Mouse (Mus musculus): ENCODE measurements around the gene Capn7. TPM values are rescaled to one million over a fixed set of nuclear protein-coding genes. Genes with fewer than 3 reads are reported as not detected.

Capn7 gene
- total and polyA plus RNA-seq, 2 experiments, result 6.1 to 38.1 TPM

GRCm38 (mm10) chr14:31407911-31408604, 71.6 kb downstream of the Capn7 start:
- Histone ChIP-seq H3K4me1 (ENCODE audit: control insufficient read depth, insufficient read depth, low read length) (peaks cover 40% of the 10 kb centered on the region), H3K36me3 (ENCODE audit: control insufficient read depth, insufficient read depth, low read length) (peaks cover 10% of the 10 kb centered on the region; the same call in 1 of the 2 replicates), H3K27me3 (ENCODE audit: control insufficient read depth, insufficient read depth, low read length) (no peaks in the 10 kb centered on the region), H3K27ac (replicated peaks; ENCODE audit: insufficient read depth, low read depth, low read length) (peak overlapping the region; percentile 63), H3K79me2 (ENCODE audit: control insufficient read depth, insufficient read depth, low read length) (peaks cover 48% of the 10 kb centered on the region), H3K4me3 (ENCODE audit: insufficient read depth, low read depth, low read length) (no peak overlapping the region), H3K9ac (ENCODE audit: low read depth, low read length) (peak overlapping the region; percentile 22)
- TF ChIP-seq POLR2A (IDR thresholded peaks at IDR 0.05; ENCODE audit: extremely low read depth, insufficient read depth, low read length) (no peak), CTCF (IDR thresholded peaks at IDR 0.05; ENCODE audit: low read depth, low read length) (no peak)
- 21% methylated on average over 6 of the region's 6 CpGs for WGBS
- DNase-seq (ENCODE audit: extremely low read depth, low read depth, low spot score), result peak; percentile 74

GRCm38 (mm10) chr14:31408666-31409065, 72.2 kb downstream of the Capn7 start:
- Histone ChIP-seq H3K4me1 (ENCODE audit: control insufficient read depth, insufficient read depth, low read length) (peaks cover 42% of the 10 kb centered on the region), H3K9ac (ENCODE audit: low read depth, low read length) (no peak overlapping the region), H3K27me3 (ENCODE audit: control insufficient read depth, insufficient read depth, low read length) (no peaks in the 10 kb centered on the region), H3K27ac (replicated peaks; ENCODE audit: insufficient read depth, low read depth, low read length) (peak overlapping the region; percentile 63), H3K4me3 (ENCODE audit: insufficient read depth, low read depth, low read length) (no peak overlapping the region), H3K79me2 (ENCODE audit: control insufficient read depth, insufficient read depth, low read length) (peaks cover 48% of the 10 kb centered on the region), H3K36me3 (ENCODE audit: control insufficient read depth, insufficient read depth, low read length) (peaks cover 10% of the 10 kb centered on the region; the same call in 1 of the 2 replicates)
- DNase-seq (ENCODE audit: extremely low read depth, low read depth, low spot score), result peak; percentile 74
- 27% methylated on average over 8 of the region's 8 CpGs for WGBS
- TF ChIP-seq CTCF (IDR thresholded peaks at IDR 0.05; ENCODE audit: low read depth, low read length) (no peak), POLR2A (IDR thresholded peaks at IDR 0.05; ENCODE audit: extremely low read depth, insufficient read depth, low read length) (no peak)

- Histone ChIP-seq H3K9ac (ENCODE audit: low read depth, low read length) (no peak overlapping the region), H3K27ac (replicated peaks; ENCODE audit: insufficient read depth, low read depth, low read length) (peak overlapping the region; percentile 11; the same call in 1 of the 2 replicates), H3K27me3 (ENCODE audit: control insufficient read depth, insufficient read depth, low read length) (no peaks in the 10 kb centered on the region), H3K4me3 (ENCODE audit: insufficient read depth, low read depth, low read length) (no peak overlapping the region), H3K36me3 (ENCODE audit: control insufficient read depth, insufficient read depth, low read length) (peaks cover 7% of the 10 kb centered on the region; the same call in 1 of the 2 replicates), H3K79me2 (ENCODE audit: control insufficient read depth, insufficient read depth, low read length) (peaks cover 48% of the 10 kb centered on the region), H3K4me1 (ENCODE audit: control insufficient read depth, insufficient read depth, low read length) (peaks cover 37% of the 10 kb centered on the region)
- no peak for DNase-seq (ENCODE audit: extremely low read depth, low read depth, low spot score)
- TF ChIP-seq POLR2A (IDR thresholded peaks at IDR 0.05; ENCODE audit: extremely low read depth, insufficient read depth, low read length), result no peak
- no peak for TF ChIP-seq CTCF (IDR thresholded peaks at IDR 0.05; ENCODE audit: low read depth, low read length)
- 77% methylated on average over 9 of the region's 9 CpGs for WGBS
Observed at GRCm38 (mm10) chr14:31410123-31410724, 73.8 kb downstream of the Capn7 start.

- TF ChIP-seq POLR2A (IDR thresholded peaks at IDR 0.05; ENCODE audit: extremely low read depth, insufficient read depth, low read length), result no peak
- no peak for TF ChIP-seq CTCF (IDR thresholded peaks at IDR 0.05; ENCODE audit: low read depth, low read length)
- peak overlapping the region; percentile 11; the same call in 1 of the 2 replicates for H3K27ac ChIP-seq (replicated peaks; ENCODE audit: insufficient read depth, low read depth, low read length)
- peaks cover 4% of the 10 kb centered on the region; the same call in 1 of the 2 replicates for H3K36me3 ChIP-seq (ENCODE audit: control insufficient read depth, insufficient read depth, low read length)
- no peak overlapping the region for H3K4me3 ChIP-seq (ENCODE audit: insufficient read depth, low read depth, low read length)
- no peaks in the 10 kb centered on the region for H3K27me3 ChIP-seq (ENCODE audit: control insufficient read depth, insufficient read depth, low read length)
- H3K9ac ChIP-seq (ENCODE audit: low read depth, low read length), result no peak overlapping the region
- 76% methylated on average over 4 of the region's 4 CpGs for WGBS
- peaks cover 39% of the 10 kb centered on the region for H3K4me1 ChIP-seq (ENCODE audit: control insufficient read depth, insufficient read depth, low read length)
- DNase-seq (ENCODE audit: extremely low read depth, low read depth, low spot score), result no peak
- peaks cover 52% of the 10 kb centered on the region for H3K79me2 ChIP-seq (ENCODE audit: control insufficient read depth, insufficient read depth, low read length)
Observed at GRCm38 (mm10) chr14:31410737-31411136, 74.3 kb downstream of the Capn7 start.

- Histone ChIP-seq H3K79me2 (ENCODE audit: control insufficient read depth, insufficient read depth, low read length) (peaks cover 51% of the 10 kb centered on the region), H3K4me3 (ENCODE audit: insufficient read depth, low read depth, low read length) (no peak overlapping the region), H3K36me3 (ENCODE audit: control insufficient read depth, insufficient read depth, low read length) (peaks cover 2% of the 10 kb centered on the region; the same call in 1 of the 2 replicates), H3K27ac (replicated peaks; ENCODE audit: insufficient read depth, low read depth, low read length) (peak overlapping the region; percentile 14), H3K9ac (ENCODE audit: low read depth, low read length) (no peak overlapping the region), H3K27me3 (ENCODE audit: control insufficient read depth, insufficient read depth, low read length) (no peaks in the 10 kb centered on the region), H3K4me1 (ENCODE audit: control insufficient read depth, insufficient read depth, low read length) (peaks cover 46% of the 10 kb centered on the region)
- no peak for TF ChIP-seq CTCF (IDR thresholded peaks at IDR 0.05; ENCODE audit: low read depth, low read length)
- TF ChIP-seq POLR2A (IDR thresholded peaks at IDR 0.05; ENCODE audit: extremely low read depth, insufficient read depth, low read length), result no peak
- DNase-seq (ENCODE audit: extremely low read depth, low read depth, low spot score), result no peak
- WGBS, result 57% methylated on average over 10 of the region's 10 CpGs
Observed at GRCm38 (mm10) chr14:31412651-31413056, 76.2 kb downstream of the Capn7 start.

Data from liver, adult 2 months (tissue).